Mouse (Mus musculus): Measurements from ENCODE around the gene Otoa. TPM values are rescaled to one million over a fixed set of nuclear protein-coding genes. Genes with fewer than 3 reads are reported as not detected.

Otoa gene
- polyA plus RNA-seq, 2 experiments = 0.01 TPM; not detected in 1

GRCm38 (mm10) chr7:121085500-121085899 is 4.0 kb downstream of the Otoa start:
- TF ChIP-seq EP300 (IDR thresholded peaks at IDR 0.05; ENCODE audit: low read depth) (no peak), CTCF (IDR thresholded peaks at IDR 0.05; ENCODE audit: low read depth) (no peak)
- Histone ChIP-seq H3K27me3 (ENCODE audit: control insufficient read depth, insufficient read depth, low read length) (no peaks in the 10 kb centered on the region), H3K4me1 (replicated peaks; ENCODE audit: control insufficient read depth in 2 of 2, insufficient read depth in 2 of 2, low read length in 1 of 2) (no peaks in the 10 kb centered on the region), H3K27ac (no peak overlapping the region), H3K4me3 (ENCODE audit: insufficient read depth in 1 of 2, low read depth in 2 of 2, low read length in 2 of 2) (no peak overlapping the region), H3K9ac (replicated peaks) (no peak overlapping the region), H3K4me2 (ENCODE audit: low read depth) (no peak overlapping the region), H3K36me3 (replicated peaks; ENCODE audit: control insufficient read depth, insufficient read depth, low read depth) (no peaks in the 10 kb centered on the region), H3K9me3 (ENCODE audit: control insufficient read depth, low read length) (no peaks in the 10 kb centered on the region)
- ATAC-seq (ENCODE audit: insufficient read depth) (no peak), DNase-seq (ENCODE audit: low read depth in 3 of 3, low spot score in 3 of 3) (no peak)
- WGBS (ENCODE audit: insufficient replicate concordance) = 22% methylated on average over 4 of the region's 4 CpGs

GRCm38 (mm10) chr7:121088745-121089144 is 7.3 kb downstream of the Otoa start:
- Histone ChIP-seq H3K4me2 (ENCODE audit: low read depth) (no peak overlapping the region), H3K27me3 (ENCODE audit: control insufficient read depth, insufficient read depth, low read length) (no peaks in the 10 kb centered on the region), H3K4me1 (replicated peaks; ENCODE audit: control insufficient read depth in 2 of 2, insufficient read depth in 2 of 2, low read length in 1 of 2) (no peaks in the 10 kb centered on the region), H3K27ac (no peak overlapping the region), H3K4me3 (ENCODE audit: insufficient read depth in 1 of 2, low read depth in 2 of 2, low read length in 2 of 2) (no peak overlapping the region), H3K9ac (replicated peaks) (no peak overlapping the region), H3K36me3 (replicated peaks; ENCODE audit: control insufficient read depth, insufficient read depth, low read depth) (no peaks in the 10 kb centered on the region), H3K9me3 (ENCODE audit: control insufficient read depth, low read length) (no peaks in the 10 kb centered on the region)
- no peak for DNase-seq (ENCODE audit: low read depth in 3 of 3, low spot score in 3 of 3)
- ATAC-seq (ENCODE audit: insufficient read depth) = no peak
- 57% methylated on average over 5 of the region's 5 CpGs for WGBS (ENCODE audit: insufficient replicate concordance)
- TF ChIP-seq CTCF (IDR thresholded peaks at IDR 0.05; ENCODE audit: low read depth) (peak; percentile 52), EP300 (IDR thresholded peaks at IDR 0.05; ENCODE audit: low read depth) (no peak)

GRCm38 (mm10) chr7:121090748-121091147 is 9.3 kb downstream of the Otoa start:
- Histone ChIP-seq H3K4me1 (replicated peaks; ENCODE audit: control insufficient read depth in 2 of 2, insufficient read depth in 2 of 2, low read length in 1 of 2) (no peaks in the 10 kb centered on the region), H3K27ac (no peak overlapping the region), H3K36me3 (replicated peaks; ENCODE audit: control insufficient read depth, insufficient read depth, low read depth) (no peaks in the 10 kb centered on the region), H3K9me3 (ENCODE audit: control insufficient read depth, low read length) (no peaks in the 10 kb centered on the region), H3K27me3 (ENCODE audit: control insufficient read depth, insufficient read depth, low read length) (no peaks in the 10 kb centered on the region), H3K4me2 (ENCODE audit: low read depth) (no peak overlapping the region), H3K9ac (replicated peaks) (no peak overlapping the region), H3K4me3 (ENCODE audit: insufficient read depth in 1 of 2, low read depth in 2 of 2, low read length in 2 of 2) (no peak overlapping the region)
- WGBS (ENCODE audit: insufficient replicate concordance) = 68% methylated on average over 7 of the region's 7 CpGs
- DNase-seq (ENCODE audit: low read depth in 3 of 3, low spot score in 3 of 3) = no peak
- no peak for ATAC-seq (ENCODE audit: insufficient read depth)
- TF ChIP-seq CTCF (IDR thresholded peaks at IDR 0.05; ENCODE audit: low read depth) (no peak), EP300 (IDR thresholded peaks at IDR 0.05; ENCODE audit: low read depth) (no peak)

DNA sequence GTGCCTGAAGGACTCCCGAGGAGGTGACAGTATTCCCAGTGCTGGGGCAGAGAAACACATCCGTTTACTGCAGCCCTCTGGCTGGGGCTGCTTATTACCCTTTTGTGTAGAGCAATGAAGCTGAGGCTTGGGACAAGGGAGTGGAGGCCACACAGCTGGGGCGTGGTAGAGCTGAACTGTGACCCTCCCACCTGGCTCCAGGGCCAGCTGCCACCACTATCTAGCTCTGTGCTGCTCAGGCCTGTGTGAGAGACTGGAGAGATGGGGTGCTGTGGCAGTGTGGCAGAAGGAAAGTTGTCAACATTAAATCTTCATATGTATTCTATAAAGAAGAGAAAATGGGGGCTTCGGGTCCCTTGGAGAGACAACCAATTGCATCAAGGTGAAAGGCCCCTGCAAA is 11.6 kb downstream of the Otoa start:
- H3K36me3 ChIP-seq (replicated peaks; ENCODE audit: control insufficient read depth, insufficient read depth, low read depth) = no peaks in the 10 kb centered on the region
- no peak for TF ChIP-seq CTCF (IDR thresholded peaks at IDR 0.05; ENCODE audit: low read depth)
- TF ChIP-seq EP300 (IDR thresholded peaks at IDR 0.05; ENCODE audit: low read depth) = no peak

DNA sequence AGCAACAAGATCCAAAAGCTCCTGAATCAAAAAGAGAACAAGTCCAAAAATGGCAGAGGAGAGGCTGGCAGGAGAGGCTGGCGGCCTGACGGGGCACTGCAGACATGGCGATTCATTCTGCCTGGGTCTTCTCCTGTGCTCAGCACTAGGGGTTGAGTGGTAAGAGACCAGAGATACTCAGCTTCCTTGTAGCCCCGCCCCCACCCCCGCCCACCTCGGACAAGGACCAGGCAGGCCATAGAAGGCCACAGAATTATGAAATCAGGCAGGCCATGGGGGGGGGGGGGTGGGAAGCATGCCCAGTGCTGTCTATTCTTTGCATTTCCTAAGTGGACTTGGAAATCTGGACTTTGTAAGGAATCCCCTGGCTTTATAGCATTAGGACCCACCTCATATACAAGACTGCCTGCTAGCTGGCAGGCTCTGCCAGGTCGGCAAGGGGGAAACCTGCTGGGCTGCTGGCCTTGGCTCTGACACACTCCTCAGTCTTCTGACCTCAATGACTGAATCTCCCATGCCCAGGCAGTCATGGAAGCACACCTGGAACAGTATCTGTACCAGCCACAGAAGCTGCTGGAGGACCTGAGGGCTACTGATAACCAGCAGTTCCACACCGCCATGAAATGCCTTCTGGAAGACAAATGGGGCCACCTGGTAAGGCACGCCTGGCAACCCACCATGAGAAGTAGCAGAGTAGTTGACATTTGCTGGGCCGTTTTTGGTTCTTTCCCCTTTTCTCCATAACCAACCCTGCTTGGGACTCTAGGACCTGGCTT is 17.4 kb downstream of the Otoa start:
- no peak overlapping the region for H3K9ac ChIP-seq (replicated peaks)
- TF ChIP-seq EP300 (IDR thresholded peaks at IDR 0.05; ENCODE audit: low read depth) (peak; percentile 56), CTCF (IDR thresholded peaks at IDR 0.05; ENCODE audit: low read depth) (no peak)
- no peaks in the 10 kb centered on the region for H3K9me3 ChIP-seq (ENCODE audit: control insufficient read depth, low read length)
- no peak overlapping the region for H3K4me3 ChIP-seq (ENCODE audit: insufficient read depth in 1 of 2, low read depth in 2 of 2, low read length in 2 of 2)
- DNase-seq (ENCODE audit: low read depth in 3 of 3, low spot score in 3 of 3) (no peak), ATAC-seq (ENCODE audit: insufficient read depth) (peak; percentile 63)
- no peak overlapping the region for H3K27ac ChIP-seq
- 41% methylated on average over 10 of the region's 10 CpGs for WGBS (ENCODE audit: insufficient replicate concordance)
- H3K27me3 ChIP-seq (ENCODE audit: control insufficient read depth, insufficient read depth, low read length) = no peaks in the 10 kb centered on the region
- H3K4me1 ChIP-seq (replicated peaks; ENCODE audit: control insufficient read depth in 2 of 2, insufficient read depth in 2 of 2, low read length in 1 of 2) = 0 out of 4 replicates have a peak, but pooled peaks cover 0 to 2% of the 10 kb centered on the region in 2 experiments
- H3K4me2 ChIP-seq (ENCODE audit: low read depth) = no peak overlapping the region
- no peaks in the 10 kb centered on the region for H3K36me3 ChIP-seq (replicated peaks; ENCODE audit: control insufficient read depth, insufficient read depth, low read depth)

More for the DNA sequence above, 11.6 kb downstream of the Otoa start:
- H3K9ac ChIP-seq (replicated peaks) = no peak overlapping the region
- DNase-seq (ENCODE audit: low read depth in 3 of 3, low spot score in 3 of 3) (no peak), ATAC-seq (ENCODE audit: insufficient read depth) (no peak)
- H3K4me1 ChIP-seq (replicated peaks; ENCODE audit: control insufficient read depth in 2 of 2, insufficient read depth in 2 of 2, low read length in 1 of 2) = no peaks in the 10 kb centered on the region
- 57% methylated on average over 4 of the region's 4 CpGs for WGBS (ENCODE audit: insufficient replicate concordance)
- no peaks in the 10 kb centered on the region for H3K27me3 ChIP-seq (ENCODE audit: control insufficient read depth, insufficient read depth, low read length)
- H3K27ac ChIP-seq = no peak overlapping the region
- no peak overlapping the region for H3K4me2 ChIP-seq (ENCODE audit: low read depth)
- no peaks in the 10 kb centered on the region for H3K9me3 ChIP-seq (ENCODE audit: control insufficient read depth, low read length)
- no peak overlapping the region for H3K4me3 ChIP-seq (ENCODE audit: insufficient read depth in 1 of 2, low read depth in 2 of 2, low read length in 2 of 2)

Measured in liver, embryonic 14.5 days (tissue).